Mouse (Mus musculus): ENCODE measurements around the gene AC131692.1. TPM values are rescaled to one million over a fixed set of nuclear protein-coding genes. Genes with fewer than 3 reads are reported as not detected.

Gene AC131692.1
- not detected for polyA plus RNA-seq (2017; shearing (Covaris generic))

GRCm38 (mm10) chr19:6094119-6094518, at the start of gene AC131692.1:
AC131692.1 (plus strand) TSS chr19:6094419.

GRCm38 (mm10) chr19:6046294-6047153, 47.7 kb upstream of the AC131692.1 start, which contains the start of gene Syvn1:
Syvn1 (plus strand) TSS chr19:6046576.

GRCm38 (mm10) chr19:6057313-6058096, 36.7 kb upstream of the AC131692.1 start, which contains the start of the genes Mrpl49 and Fau:
Mrpl49 (minus strand) TSS chr19:6057785.
Fau (plus strand) TSS chr19:6057844.

GRCm38 (mm10) chr19:6061021-6061533, 33.1 kb upstream of the AC131692.1 start, which contains the start of gene Znhit2:
Znhit2 (plus strand) TSS chr19:6061192.

GRCm38 (mm10) chr19:6067724-6068415, 26.3 kb upstream of the AC131692.1 start, which contains the start of gene Tm7sf2:
Tm7sf2 (minus strand) TSS chr19:6068373.

GRCm38 (mm10) chr19:6076564-6077393, 17.4 kb upstream of the AC131692.1 start, which contains the start of gene Vps51:
Vps51 (minus strand) TSS chr19:6077231.

GRCm38 (mm10) chr19:6079983-6080480, 14.2 kb upstream of the AC131692.1 start, which contains the start of gene Tmem262:
Tmem262 (plus strand) TSS chr19:6080033.

GRCm38 (mm10) chr19:6082156-6082555, 12.1 kb upstream of the AC131692.1 start, which contains the start of gene Gm28374:
Gm28374 (minus strand) TSS chr19:6082256.

GRCm38 (mm10) chr19:6084478-6085248, 9.6 kb upstream of the AC131692.1 start, which contains the start of the genes Zfpl1 and Cdca5:
Zfpl1 (minus strand) TSS chr19:6084956.
Cdca5 (plus strand) TSS chr19:6084983.

GRCm38 (mm10) chr19:6105586-6105985, 11.4 kb downstream of the AC131692.1 start, which contains the start of gene Naaladl1:
Naaladl1 (plus strand) TSS chr19:6105782.

GRCm38 (mm10) chr19:6117986-6118676, 23.9 kb downstream of the AC131692.1 start, which contains the start of gene Sac3d1:
Sac3d1 (minus strand) TSS chr19:6118650.

GRCm38 (mm10) chr19:6127760-6128341, 33.6 kb downstream of the AC131692.1 start, which contains the start of gene Snx15:
Snx15 (minus strand) TSS chr19:6128304.

GRCm38 (mm10) chr19:6140678-6141393, 46.6 kb downstream of the AC131692.1 start, which contains the start of gene Batf2:
Batf2 (plus strand) TSS chr19:6140983.

GRCm38 (mm10) chr19:6141394-6141749, 47.2 kb downstream of the AC131692.1 start, which contains the start of gene Arl2:
Arl2 (minus strand) TSS chr19:6141548.

Measured in activated CD4-positive, CD25-positive, alpha-beta regulatory T cell (primary cell).